Mouse (Mus musculus) myocyte (in vitro differentiated cells): ENCODE results near the gene Napepld. TPM values are rescaled to one million over a fixed set of nuclear protein-coding genes. Genes with fewer than 3 reads are reported as not detected.
A peak's percentile ranks its signal among the peaks of the same experiment; 100 is the strongest.

ENCODE experiments used
- H3K27me3 ChIP-seq: one replicate; pipeline ENCODE4 v1.6.1; 2011; ENCODE audit not compliant: control insufficient read depth, insufficient read depth, insufficient read length
- H3K36me3 ChIP-seq: one replicate; pipeline ENCODE4 v1.6.1; 2011; ENCODE audit not compliant: control insufficient read depth, insufficient read depth
- H3K4me2 ChIP-seq: one replicate; pipeline ENCODE4 v1.6.1; 2011; ENCODE audit warnings: low read depth, control low read depth
- H3K4me3 ChIP-seq: one replicate; pipeline ENCODE4 v1.5.1; 2011; ENCODE audit warnings: mild to moderate bottlenecking, control low read depth, moderate library complexity
- H3K79me2 ChIP-seq: one replicate; pipeline ENCODE4 v1.6.1; 2011; ENCODE audit not compliant: control insufficient read depth, insufficient read depth
- H3ac ChIP-seq: one replicate; pipeline ENCODE4 v1.6.1; 2011; ENCODE audit not compliant: control insufficient read depth, insufficient read length
- CEBPB ChIP-seq: IDR thresholded peaks from 2 replicates; pipeline ENCODE4 v1.6.1; 2011; ENCODE audit warnings: mild to moderate bottlenecking, moderate library complexity; ENCODE audit not compliant: poor library complexity, insufficient read depth, severe bottlenecking
- E2F4 ChIP-seq: IDR thresholded peaks from one replicate; pipeline ENCODE4 v1.6.1; 2011; ENCODE audit warnings: mild to moderate bottlenecking, control low read depth, moderate library complexity; ENCODE audit not compliant: insufficient read depth
- MAX ChIP-seq: IDR thresholded peaks from one replicate; pipeline ENCODE4 v1.6.1; 2011; ENCODE audit warnings: low read depth, mild to moderate bottlenecking, control low read depth
- MYOD1 ChIP-seq, 3 experiments: IDR thresholded peaks; one replicate each; pipeline ENCODE4 v1.6.1; 2011; ENCODE audit warnings: control low read depth in 2 of 3, low read depth in 2 of 3, mild to moderate bottlenecking in 2 of 3, moderate library complexity in 1 of 3; ENCODE audit not compliant: insufficient read length in 2 of 3, control insufficient read depth in 1 of 3
- MYOG ChIP-seq, 3 experiments: IDR thresholded peaks; one replicate each; pipeline ENCODE4 v1.6.1; 2011; ENCODE audit warnings: control low read depth in 2 of 3, low read depth in 2 of 3, mild to moderate bottlenecking in 2 of 3; ENCODE audit not compliant: insufficient read length in 2 of 3, control insufficient read depth in 1 of 3, insufficient read depth in 1 of 3
- POLR2A ChIP-seq: IDR thresholded peaks from one replicate; pipeline ENCODE4 v1.6.1; 2011; ENCODE audit warnings: low read depth, mild to moderate bottlenecking, control low read depth, moderate library complexity; ENCODE audit not compliant: insufficient read length
- POLR2AphosphoS2 ChIP-seq: IDR thresholded peaks from one replicate; pipeline ENCODE4 v1.6.1; 2011; ENCODE audit warnings: low read depth, control low read depth; ENCODE audit not compliant: insufficient read length
- REST ChIP-seq: IDR thresholded peaks from one replicate; pipeline ENCODE4 v1.6.1; 2011; ENCODE audit warnings: mild to moderate bottlenecking, control low read depth, moderate library complexity; ENCODE audit not compliant: insufficient read depth, insufficient read length
- SRF ChIP-seq: IDR thresholded peaks from one replicate; pipeline ENCODE4 v1.6.1; 2011; ENCODE audit warnings: low read depth; ENCODE audit not compliant: control insufficient read depth, insufficient read length
- TCF12 ChIP-seq: IDR thresholded peaks from one replicate; pipeline ENCODE4 v1.6.1; 2011; ENCODE audit warnings: mild to moderate bottlenecking, control low read depth; ENCODE audit not compliant: poor library complexity, insufficient read depth, severe bottlenecking
- TCF3 ChIP-seq: IDR thresholded peaks from one replicate; pipeline ENCODE4 v1.6.1; 2011; ENCODE audit warnings: low read depth, control low read depth; ENCODE audit not compliant: insufficient read length
- USF1 ChIP-seq: IDR thresholded peaks from one replicate; pipeline ENCODE4 v1.6.1; 2011; ENCODE audit warnings: low read depth, mild to moderate bottlenecking, control low read depth, moderate library complexity
- polyA plus RNA-seq: library from polyadenylated mRNA; unstranded; fragments of >200 nt; fragmentation: generic; extraction: Trizol; gene quantifications from one replicate; pipeline ENCODE4 v1.2.1, GENCODE M21; 2012; ENCODE audit warnings: missing spikeins

The Napepld gene
- polyA plus RNA-seq, 1 experiment: 0.66 TPM

DNA sequence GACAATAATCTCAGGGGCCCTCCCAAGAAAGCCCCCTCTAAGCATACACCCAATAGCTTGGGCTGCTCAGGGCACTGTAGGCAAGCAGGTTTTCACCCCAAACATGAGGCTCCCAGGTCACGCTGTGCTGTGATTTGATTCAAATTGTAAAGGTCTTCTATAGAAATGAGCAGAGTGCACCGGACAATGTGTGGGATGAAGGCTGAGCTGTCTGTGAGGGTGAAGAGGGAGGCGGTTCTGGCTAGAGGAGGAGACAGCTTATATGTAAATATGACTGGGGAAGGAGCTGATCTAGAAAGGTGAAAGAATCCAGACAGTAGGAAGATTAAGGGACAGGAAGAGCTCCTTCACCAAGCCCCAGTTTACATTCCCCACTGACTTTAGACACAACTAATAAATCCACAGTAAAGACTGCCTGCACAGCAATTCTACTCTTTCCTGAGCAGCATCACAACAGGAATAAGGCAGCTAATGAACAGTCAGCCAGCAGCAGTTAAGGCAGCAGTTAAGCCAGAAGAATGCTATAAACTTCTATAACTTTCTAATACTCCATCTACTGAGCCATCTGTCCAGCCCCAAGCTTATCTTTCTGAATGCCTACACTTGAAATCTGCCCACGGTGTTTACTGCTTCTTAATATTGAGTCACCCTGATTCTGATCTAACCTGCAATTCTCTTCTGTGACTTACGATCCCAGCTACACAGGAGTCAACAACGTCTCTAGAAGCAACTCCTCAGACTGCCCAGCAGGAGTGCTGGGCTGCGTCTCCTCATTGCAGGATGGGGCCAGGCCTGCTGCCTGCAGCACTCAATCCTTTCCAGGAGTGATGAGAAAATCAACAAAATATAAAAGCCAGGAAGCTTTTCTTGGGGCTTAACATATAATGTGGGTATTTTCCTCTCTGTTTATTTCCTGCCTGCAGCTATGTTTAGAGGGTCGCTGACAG, 33.7 kb downstream of the Napepld start:
- H3K27me3 ChIP-seq: no peaks in the 10 kb centered on the region
- H3K4me2 ChIP-seq: no peak overlapping the region
- no peak overlapping the region for H3ac ChIP-seq
- TF ChIP-seq POLR2A (no peak), CEBPB (no peak), POLR2AphosphoS2 (no peak), MYOD1 (IDR thresholded peaks at IDR 0.05; ENCODE audit: control insufficient read depth in 1 of 3, insufficient read length in 2 of 3, low read depth in 2 of 3) (no peak), REST (no peak), SRF (no peak), TCF12 (no peak), TCF3 (no peak), MYOG (IDR thresholded peaks at IDR 0.05; ENCODE audit: control insufficient read depth in 1 of 3, insufficient read depth in 1 of 3, insufficient read length in 2 of 3, low read depth in 2 of 3) (no peak), E2F4 (no peak)
- peaks cover 3% of the 10 kb centered on the region for H3K36me3 ChIP-seq
- H3K79me2 ChIP-seq: no peaks in the 10 kb centered on the region
- no peak overlapping the region for H3K4me3 ChIP-seq

GRCm38 (mm10) chr5:21663081-21663480, 38.1 kb downstream of the Napepld start:
- TF ChIP-seq CEBPB (no peak), TCF12 (no peak), E2F4 (no peak), MYOG (IDR thresholded peaks at IDR 0.05; ENCODE audit: control insufficient read depth in 1 of 3, insufficient read depth in 1 of 3, insufficient read length in 2 of 3, low read depth in 2 of 3) (no peak), POLR2A (no peak), MAX (no peak), MYOD1 (IDR thresholded peaks at IDR 0.05; ENCODE audit: control insufficient read depth in 1 of 3, insufficient read length in 2 of 3, low read depth in 2 of 3) (no peak), SRF (no peak), REST (no peak), USF1 (no peak), POLR2AphosphoS2 (no peak), TCF3 (no peak)
- H3K4me2 ChIP-seq: no peak overlapping the region
- no peaks in the 10 kb centered on the region for H3K79me2 ChIP-seq
- H3K27me3 ChIP-seq: no peaks in the 10 kb centered on the region
- no peak overlapping the region for H3ac ChIP-seq
- no peak overlapping the region for H3K4me3 ChIP-seq
- H3K36me3 ChIP-seq: peaks cover 3% of the 10 kb centered on the region

DNA sequence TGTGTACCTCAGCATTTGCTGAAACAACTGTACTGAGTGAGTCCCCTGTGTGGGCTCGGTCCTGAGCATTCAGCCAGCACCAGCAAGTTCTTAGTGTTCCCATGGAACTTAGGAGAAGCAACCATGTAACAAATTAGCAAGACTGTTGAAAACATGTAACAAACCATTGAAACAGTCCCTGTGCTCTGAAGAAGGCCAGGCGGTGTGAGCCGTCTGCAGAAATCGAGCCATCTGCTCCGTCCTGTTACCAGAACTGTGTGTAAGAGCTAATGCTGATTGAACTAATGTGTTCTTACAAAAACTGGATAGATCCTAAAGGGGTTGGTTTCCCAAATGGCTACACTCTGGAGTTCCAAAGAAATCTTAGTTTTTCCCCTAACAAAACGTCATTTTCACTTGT, 40.3 kb downstream of the Napepld start:
- Histone ChIP-seq H3K4me2 (no peak overlapping the region), H3K27me3 (no peaks in the 10 kb centered on the region), H3K36me3 (peaks cover 3% of the 10 kb centered on the region), H3K4me3 (no peak overlapping the region), H3ac (no peak overlapping the region), H3K79me2 (no peaks in the 10 kb centered on the region)
- TF ChIP-seq MYOG (IDR thresholded peaks at IDR 0.05; ENCODE audit: control insufficient read depth in 1 of 3, insufficient read depth in 1 of 3, insufficient read length in 2 of 3, low read depth in 2 of 3): no peak
- TF ChIP-seq TCF12: no peak
- no peak for TF ChIP-seq SRF
- no peak for TF ChIP-seq POLR2A
- TF ChIP-seq CEBPB: no peak
- TF ChIP-seq REST: no peak
- TF ChIP-seq POLR2AphosphoS2: no peak
- no peak for TF ChIP-seq USF1
- TF ChIP-seq MAX: no peak
- no peak for TF ChIP-seq TCF3
- no peak for TF ChIP-seq E2F4

GRCm38 (mm10) chr5:21658623-21659395, 42.4 kb downstream of the Napepld start:
- H3K4me3 ChIP-seq: no peak overlapping the region
- TF ChIP-seq MYOD1 (IDR thresholded peaks at IDR 0.05; ENCODE audit: control insufficient read depth in 1 of 3, insufficient read length in 2 of 3, low read depth in 2 of 3) (peak in 1 of 3 experiments; percentile 24), MAX (no peak)
- no peak overlapping the region for H3K4me2 ChIP-seq
- no peak overlapping the region for H3ac ChIP-seq
- H3K79me2 ChIP-seq: no peaks in the 10 kb centered on the region
- H3K27me3 ChIP-seq: no peaks in the 10 kb centered on the region
- H3K36me3 ChIP-seq: peaks cover 3% of the 10 kb centered on the region
